Mouse (Mus musculus): ENCODE measurements around the gene Mtus2. TPM values are rescaled to one million over a fixed set of nuclear protein-coding genes. Genes with fewer than 3 reads are reported as not detected.

The Mtus2 gene
- polyA plus RNA-seq, 1 experiment from 2014 or later, result 1.6 TPM

DNA sequence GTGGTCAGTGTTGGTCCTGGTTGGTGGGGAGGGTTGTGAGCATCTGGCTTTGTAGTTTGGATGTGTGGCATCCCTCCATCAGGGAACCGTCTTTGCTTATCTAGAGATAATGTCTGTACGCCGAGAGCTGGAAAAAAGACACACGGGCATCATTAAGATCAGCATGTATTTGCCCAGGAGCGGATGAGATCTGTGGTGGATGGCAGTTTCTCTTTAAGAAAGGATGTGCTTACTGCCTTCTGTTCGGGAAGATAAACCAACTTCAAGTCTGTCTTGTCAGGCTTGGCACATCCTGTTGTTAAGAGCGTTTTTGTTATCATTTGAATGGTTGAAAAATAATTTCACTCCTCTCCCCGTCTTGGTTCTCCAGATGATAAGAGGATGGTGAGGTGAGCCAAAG, 58.3 kb downstream of the Mtus2 start:
- 0 out of 2 replicates have a peak, but pooled peaks cover 3% of the 10 kb centered on the region for H3K9me3 ChIP-seq (ENCODE audit: low read length)
- no peak for DNase-seq
- no peak overlapping the region for H3K4me3 ChIP-seq (ENCODE audit: low read depth, low read length)
- 55% methylated on average over 8 of the region's 8 CpGs for WGBS (ENCODE audit: insufficient replicate concordance)
- no peaks in the 10 kb centered on the region for H3K27me3 ChIP-seq (ENCODE audit: insufficient read depth, low read length)
- no peak overlapping the region for H3K4me2 ChIP-seq (ENCODE audit: low read depth, low read length)
- H3K27ac ChIP-seq (ENCODE audit: low read depth), result no peak overlapping the region
- no peak overlapping the region for H3K9ac ChIP-seq (replicated peaks)
- no peaks in the 10 kb centered on the region for H3K4me1 ChIP-seq (ENCODE audit: insufficient read depth)
- ATAC-seq, result no peak
- H3K36me3 ChIP-seq (replicated peaks; ENCODE audit: insufficient read depth, low read length), result no peaks in the 10 kb centered on the region
- TF ChIP-seq EP300 (IDR thresholded peaks at IDR 0.05; ENCODE audit: low read depth) (no peak), CTCF (IDR thresholded peaks at IDR 0.05; ENCODE audit: low read depth) (no peak)

DNA sequence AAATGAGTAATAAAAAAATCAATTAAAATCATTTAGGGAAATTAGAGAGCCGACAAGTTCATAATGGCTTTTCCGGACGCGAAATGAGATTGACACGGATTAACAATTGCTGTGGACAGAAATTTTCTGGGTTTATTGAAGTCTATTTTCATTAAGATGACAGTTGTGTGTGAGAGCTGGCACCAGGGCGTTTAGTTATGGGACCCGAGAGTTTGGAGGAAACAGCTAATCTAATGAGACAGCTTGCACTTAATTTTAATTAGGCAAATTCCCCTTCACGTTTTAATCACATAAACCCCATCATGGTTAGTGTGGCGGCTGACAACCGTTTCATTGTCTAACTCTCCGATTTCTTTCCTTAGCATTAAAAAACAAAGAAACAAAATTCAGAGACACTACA, 60.3 kb downstream of the Mtus2 start:
- no peak for DNase-seq
- Histone ChIP-seq H3K9ac (replicated peaks) (no peak overlapping the region), H3K36me3 (replicated peaks; ENCODE audit: insufficient read depth, low read length) (no peaks in the 10 kb centered on the region), H3K4me2 (ENCODE audit: low read depth, low read length) (no peak overlapping the region), H3K27me3 (ENCODE audit: insufficient read depth, low read length) (no peaks in the 10 kb centered on the region), H3K27ac (ENCODE audit: low read depth) (no peak overlapping the region), H3K4me1 (ENCODE audit: insufficient read depth) (no peaks in the 10 kb centered on the region), H3K4me3 (ENCODE audit: low read depth, low read length) (no peak overlapping the region), H3K9me3 (ENCODE audit: low read length) (0 out of 2 replicates have a peak, but pooled peaks cover 3% of the 10 kb centered on the region)
- TF ChIP-seq CTCF (IDR thresholded peaks at IDR 0.05; ENCODE audit: low read depth), result no peak
- TF ChIP-seq EP300 (IDR thresholded peaks at IDR 0.05; ENCODE audit: low read depth), result no peak
- WGBS (ENCODE audit: insufficient replicate concordance), result 86% methylated on average over 11 of the region's 11 CpGs
- no peak for ATAC-seq

DNA sequence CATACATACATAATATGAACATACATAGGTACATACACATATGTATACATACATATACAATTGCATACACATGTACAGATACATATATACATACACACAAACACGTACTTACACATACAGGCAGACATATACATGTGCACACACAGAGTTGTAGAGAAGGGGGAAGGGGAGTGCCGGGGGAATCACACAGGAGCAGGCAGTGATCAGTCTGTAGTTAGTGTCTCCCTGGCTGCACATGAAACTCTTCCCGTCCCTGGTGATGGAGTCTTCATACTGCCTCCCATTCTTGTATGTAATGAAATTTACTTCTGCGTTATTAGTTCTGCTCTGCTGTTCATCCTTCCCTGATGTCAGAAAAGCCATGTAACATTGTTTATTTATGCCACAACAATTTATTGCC, 65.7 kb downstream of the Mtus2 start:
- Histone ChIP-seq H3K9me3 (ENCODE audit: low read length) (0 out of 2 replicates have a peak, but pooled peaks cover 2% of the 10 kb centered on the region), H3K27me3 (ENCODE audit: insufficient read depth, low read length) (no peaks in the 10 kb centered on the region), H3K4me3 (ENCODE audit: low read depth, low read length) (no peak overlapping the region), H3K4me1 (ENCODE audit: insufficient read depth) (no peaks in the 10 kb centered on the region), H3K36me3 (replicated peaks; ENCODE audit: insufficient read depth, low read length) (no peaks in the 10 kb centered on the region), H3K27ac (ENCODE audit: low read depth) (no peak overlapping the region), H3K9ac (replicated peaks) (no peak overlapping the region), H3K4me2 (ENCODE audit: low read depth, low read length) (no peak overlapping the region)
- ATAC-seq, result no peak
- WGBS (ENCODE audit: insufficient replicate concordance), result 79% methylated on average over 4 of the region's 4 CpGs
- no peak for DNase-seq
- TF ChIP-seq EP300 (IDR thresholded peaks at IDR 0.05; ENCODE audit: low read depth), result no peak

DNA sequence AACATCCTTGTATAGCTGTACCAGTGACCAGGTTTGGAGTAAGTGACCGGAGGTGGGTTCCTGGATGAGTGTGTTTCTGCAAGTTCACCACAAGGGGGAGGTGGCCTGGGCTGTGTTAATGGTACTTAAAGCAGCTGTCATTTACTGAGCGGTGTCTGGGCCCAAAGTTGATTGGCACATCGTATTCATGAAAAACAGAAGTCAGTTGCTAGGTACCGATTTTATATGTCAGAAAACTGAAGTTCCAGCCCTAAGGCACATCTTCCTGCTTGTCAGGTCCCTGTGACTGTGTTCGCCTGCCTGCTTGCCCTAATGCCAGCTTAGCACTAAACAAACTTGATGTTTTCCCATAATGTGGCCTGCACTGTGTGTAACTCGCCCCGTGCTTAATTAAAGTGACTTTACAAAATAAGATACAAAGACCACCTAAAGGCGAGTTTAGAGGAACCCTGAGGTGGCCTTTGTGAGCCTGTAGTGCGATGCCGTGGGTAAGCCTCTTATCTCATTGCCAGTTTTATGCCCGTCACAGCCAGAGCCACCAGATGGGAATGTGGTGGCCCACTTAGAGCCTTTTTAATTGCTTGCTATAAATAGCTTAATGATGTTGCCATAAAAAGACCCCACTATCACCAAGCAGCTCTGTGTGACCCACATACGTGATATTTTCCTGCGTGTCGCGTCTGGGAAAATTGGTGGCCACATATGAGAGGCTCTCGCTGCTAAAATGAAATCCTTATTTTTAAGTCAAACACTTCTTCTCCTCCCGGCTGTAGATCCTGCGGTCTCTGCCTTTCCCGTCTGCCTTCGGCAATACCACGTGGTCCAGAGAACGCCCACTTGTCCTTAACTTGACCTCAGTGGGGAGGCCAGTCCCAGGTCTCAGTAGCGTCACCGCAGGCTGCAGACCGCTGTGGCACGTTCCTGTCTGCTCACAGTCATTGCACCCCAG, 69.6 kb downstream of the Mtus2 start:
- H3K9me3 ChIP-seq (ENCODE audit: low read length), result no peaks in the 10 kb centered on the region
- no peak overlapping the region for H3K9ac ChIP-seq (replicated peaks)
- no peak overlapping the region for H3K27ac ChIP-seq (ENCODE audit: low read depth)
- no peaks in the 10 kb centered on the region for H3K36me3 ChIP-seq (replicated peaks; ENCODE audit: insufficient read depth, low read length)
- no peaks in the 10 kb centered on the region for H3K27me3 ChIP-seq (ENCODE audit: insufficient read depth, low read length)
- ATAC-seq, result no peak
- H3K4me2 ChIP-seq (ENCODE audit: low read depth, low read length), result no peak overlapping the region
- H3K4me1 ChIP-seq (ENCODE audit: insufficient read depth), result no peaks in the 10 kb centered on the region
- TF ChIP-seq CTCF (IDR thresholded peaks at IDR 0.05; ENCODE audit: low read depth) (0 out of 2 replicates have a peak, but pooled peaks have one; percentile 4), EP300 (IDR thresholded peaks at IDR 0.05; ENCODE audit: low read depth) (no peak)
- H3K4me3 ChIP-seq (ENCODE audit: low read depth, low read length), result no peak overlapping the region
- 66% methylated on average over 26 of the region's 26 CpGs for WGBS (ENCODE audit: insufficient replicate concordance)
- DNase-seq, result no peak

DNA sequence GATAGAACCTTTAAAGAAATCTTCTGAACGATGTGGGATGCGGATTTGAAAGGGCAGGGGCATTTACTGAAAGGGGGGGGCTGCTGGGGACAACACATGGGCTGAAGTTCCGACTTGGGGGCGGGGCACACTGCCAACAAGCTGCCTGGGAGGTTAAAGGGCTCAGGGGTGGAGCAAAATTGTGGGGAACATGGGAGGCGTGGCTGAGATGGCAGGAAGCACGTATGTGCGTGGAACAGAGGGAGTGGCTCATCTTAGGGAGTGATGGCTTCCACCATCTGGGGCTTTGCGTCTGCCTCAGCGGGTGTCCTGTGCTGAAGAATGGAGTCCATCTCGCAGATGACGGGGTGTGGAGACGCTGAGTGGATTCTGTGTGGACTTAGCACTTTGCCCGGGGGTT, 70.9 kb downstream of the Mtus2 start:
- H3K4me2 ChIP-seq (ENCODE audit: low read depth, low read length), result no peak overlapping the region
- H3K9ac ChIP-seq (replicated peaks), result no peak overlapping the region
- no peak for DNase-seq
- no peak for ATAC-seq
- no peaks in the 10 kb centered on the region for H3K4me1 ChIP-seq (ENCODE audit: insufficient read depth)
- H3K4me3 ChIP-seq (ENCODE audit: low read depth, low read length), result no peak overlapping the region
- no peaks in the 10 kb centered on the region for H3K27me3 ChIP-seq (ENCODE audit: insufficient read depth, low read length)
- H3K36me3 ChIP-seq (replicated peaks; ENCODE audit: insufficient read depth, low read length), result no peaks in the 10 kb centered on the region
- WGBS (ENCODE audit: insufficient replicate concordance), result 66% methylated on average over 13 of the region's 13 CpGs
- 0 out of 2 replicates have a peak, but pooled peaks cover 3% of the 10 kb centered on the region for H3K9me3 ChIP-seq (ENCODE audit: low read length)
- TF ChIP-seq CTCF (IDR thresholded peaks at IDR 0.05; ENCODE audit: low read depth), result no peak
- TF ChIP-seq EP300 (IDR thresholded peaks at IDR 0.05; ENCODE audit: low read depth), result no peak
- H3K27ac ChIP-seq (ENCODE audit: low read depth), result no peak overlapping the region

DNA sequence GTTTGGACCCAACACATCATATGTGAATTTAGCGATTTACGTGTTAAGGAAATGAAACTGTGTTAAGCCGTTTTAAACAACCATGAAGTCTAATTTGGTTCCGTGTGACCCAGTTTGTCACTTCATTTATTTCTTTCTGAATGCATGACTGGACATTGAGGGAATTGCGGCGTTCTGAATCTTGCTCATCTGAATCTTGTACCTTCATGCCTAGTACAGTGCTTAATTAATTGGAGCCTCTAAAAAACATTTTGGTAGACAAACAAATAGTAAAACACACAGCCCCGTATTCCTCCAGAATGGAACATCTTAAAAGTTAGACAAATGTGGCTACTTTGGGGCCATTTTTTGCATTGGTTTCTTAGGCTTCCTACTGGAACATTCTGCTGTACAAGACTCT, 84.5 kb downstream of the Mtus2 start:
- no peaks in the 10 kb centered on the region for H3K27me3 ChIP-seq (ENCODE audit: insufficient read depth, low read length)
- DNase-seq (no peak), ATAC-seq (no peak)
- TF ChIP-seq CTCF (IDR thresholded peaks at IDR 0.05; ENCODE audit: low read depth), result no peak
- no peak for TF ChIP-seq EP300 (IDR thresholded peaks at IDR 0.05; ENCODE audit: low read depth)
- no peaks in the 10 kb centered on the region for H3K36me3 ChIP-seq (replicated peaks; ENCODE audit: insufficient read depth, low read length)
- H3K4me2 ChIP-seq (ENCODE audit: low read depth, low read length), result no peak overlapping the region
- H3K27ac ChIP-seq (ENCODE audit: low read depth), result no peak overlapping the region
- 86% methylated on average over 7 of the region's 7 CpGs for WGBS (ENCODE audit: insufficient replicate concordance)
- H3K9ac ChIP-seq (replicated peaks), result no peak overlapping the region
- peaks cover 3% of the 10 kb centered on the region; the same call in 1 of the 2 replicates for H3K9me3 ChIP-seq (ENCODE audit: low read length)
- no peak overlapping the region for H3K4me3 ChIP-seq (ENCODE audit: low read depth, low read length)
- H3K4me1 ChIP-seq (ENCODE audit: insufficient read depth), result no peaks in the 10 kb centered on the region

All from liver, postnatal 0 days (tissue).